Mouse (Mus musculus): ENCODE data around the gene Sec14l2. TPM values are rescaled to one million over a fixed set of nuclear protein-coding genes. Genes with fewer than 3 reads are reported as not detected.

The Sec14l2 gene
- polyA plus RNA-seq, 1 experiment from 2014 or later: 1.4 TPM

DNA sequence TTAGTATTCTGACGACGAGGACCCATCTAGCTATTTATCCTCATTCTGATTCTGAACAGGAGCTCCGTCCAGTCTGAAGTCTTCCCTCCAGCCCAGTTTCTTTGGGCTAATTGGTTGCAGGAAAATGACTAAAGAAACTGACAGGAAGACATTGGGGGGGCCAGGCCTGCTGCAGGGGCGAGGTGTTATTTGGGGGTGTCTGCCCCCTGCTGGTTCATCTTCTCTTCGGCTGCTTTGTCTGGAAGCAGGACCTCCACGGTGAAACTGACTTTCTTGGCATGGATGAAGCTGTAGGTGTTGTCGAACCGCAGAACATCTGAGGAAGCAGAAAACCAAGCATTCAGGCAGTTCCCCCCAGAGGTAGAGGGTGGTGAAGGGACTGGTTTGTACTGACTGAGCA lies 25.1 kb downstream of the Sec14l2 start:
- no peak overlapping the region for H3K4me2 ChIP-seq (ENCODE audit: low read length)
- H3K27ac ChIP-seq (ENCODE audit: low read depth, low read length): no peak overlapping the region
- WGBS: 60% methylated on average over 8 of the region's 8 CpGs
- DNase-seq (ENCODE audit: low spot score) (no peak), ATAC-seq (no peak)
- no peak overlapping the region; the same call in 1 of the 2 replicates for H3K9ac ChIP-seq (ENCODE audit: low read length)
- no peak overlapping the region for H3K4me3 ChIP-seq (ENCODE audit: low read depth, low read length)
- H3K36me3 ChIP-seq (ENCODE audit: control insufficient read depth, insufficient read depth, low read length): no peaks in the 10 kb centered on the region
- H3K4me1 ChIP-seq (ENCODE audit: control insufficient read depth, insufficient read depth, low read length): peaks cover 17% of the 10 kb centered on the region
- no peaks in the 10 kb centered on the region for H3K27me3 ChIP-seq (replicated peaks; ENCODE audit: control insufficient read depth, insufficient read depth, low read length)
- no peaks in the 10 kb centered on the region for H3K9me3 ChIP-seq (replicated peaks; ENCODE audit: control insufficient read depth, low read length)

DNA sequence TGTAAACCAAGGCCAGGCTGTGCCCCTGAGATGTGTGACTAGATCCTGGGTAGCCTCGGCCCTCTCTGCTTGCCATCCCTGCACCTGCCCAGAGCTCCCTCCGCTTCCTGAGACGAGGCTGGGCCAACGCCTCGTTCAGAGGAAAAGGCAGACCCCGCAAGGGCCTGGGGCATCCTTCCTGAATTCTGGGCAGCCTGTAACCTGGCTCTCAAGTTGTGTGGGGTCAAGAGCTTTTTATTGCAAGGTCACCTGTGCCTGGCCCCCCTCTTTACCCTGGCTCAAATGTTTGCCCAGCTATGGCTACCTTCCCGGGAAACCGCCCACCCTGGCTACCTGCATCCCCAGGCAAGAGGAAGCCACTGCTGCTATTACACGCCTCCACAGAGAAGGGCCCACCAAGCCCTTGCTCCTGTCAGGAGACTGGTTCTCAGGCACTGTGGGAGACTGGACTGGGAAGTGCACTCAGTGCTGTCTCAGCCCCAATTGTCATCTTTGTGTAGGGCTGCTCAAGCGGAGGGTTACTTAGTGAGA lies 26.1 kb downstream of the Sec14l2 start:
- no peaks in the 10 kb centered on the region for H3K36me3 ChIP-seq (ENCODE audit: control insufficient read depth, insufficient read depth, low read length)
- DNase-seq (ENCODE audit: low spot score) (no peak), ATAC-seq (peak; percentile 47)
- peaks cover 17% of the 10 kb centered on the region for H3K4me1 ChIP-seq (ENCODE audit: control insufficient read depth, insufficient read depth, low read length)
- 23% methylated on average over 10 of the region's 10 CpGs for whole genome bisulfite sequencing
- H3K9ac ChIP-seq (ENCODE audit: low read length): peak overlapping the region; percentile 86
- peak overlapping the region; percentile 47 for H3K4me3 ChIP-seq (ENCODE audit: low read depth, low read length)
- peak overlapping the region; percentile 87 for H3K27ac ChIP-seq (ENCODE audit: low read depth, low read length)
- H3K9me3 ChIP-seq (replicated peaks; ENCODE audit: control insufficient read depth, low read length): no peaks in the 10 kb centered on the region
- H3K4me2 ChIP-seq (ENCODE audit: low read length): peak overlapping the region; percentile 83
- no peaks in the 10 kb centered on the region for H3K27me3 ChIP-seq (replicated peaks; ENCODE audit: control insufficient read depth, insufficient read depth, low read length)

DNA sequence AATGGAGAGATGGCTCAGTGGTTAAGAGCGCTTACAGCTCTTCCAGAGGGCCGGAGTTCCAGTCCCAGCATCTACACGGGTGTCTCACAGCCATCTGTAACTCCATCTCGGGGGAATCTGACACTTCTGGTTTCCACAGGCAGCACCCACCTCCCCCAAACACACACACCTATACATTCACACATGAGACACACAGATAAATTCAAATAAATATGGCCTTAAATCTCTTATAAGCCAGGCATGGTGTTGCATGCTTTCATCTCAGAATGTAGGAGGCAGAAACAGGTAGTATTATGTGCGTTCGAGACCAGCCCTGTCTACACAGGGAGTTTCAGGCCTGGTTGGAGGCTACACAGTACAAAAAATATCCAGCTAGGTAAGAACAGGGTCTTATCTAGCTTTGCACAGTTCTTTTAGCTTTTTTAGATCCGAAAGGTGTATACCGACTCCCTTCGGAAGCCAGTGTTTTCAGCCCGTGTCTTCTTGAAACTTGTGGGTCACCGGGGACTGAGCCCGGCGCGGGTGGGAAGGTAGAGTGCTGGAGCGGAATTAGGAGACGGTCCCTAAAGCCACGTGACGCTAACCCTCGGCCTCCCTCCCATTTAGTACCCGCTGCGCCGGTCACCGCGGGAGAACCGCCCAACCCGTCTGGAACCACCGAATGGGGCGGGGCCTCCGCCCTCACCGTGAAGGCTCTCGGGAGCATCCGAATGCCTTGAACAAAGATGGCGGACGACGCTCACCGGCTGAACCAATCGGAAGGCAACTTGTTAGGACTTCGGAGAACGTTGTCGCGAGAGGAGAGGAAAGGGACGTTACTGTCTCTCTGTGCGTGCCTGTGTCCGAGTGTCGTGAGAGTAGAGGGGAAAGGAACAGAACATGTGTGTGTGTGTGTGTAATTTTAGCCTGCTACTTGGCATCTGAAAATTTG lies 26.9 kb downstream of the Sec14l2 start:
- Histone ChIP-seq H3K27me3 (replicated peaks; ENCODE audit: control insufficient read depth, insufficient read depth, low read length) (no peaks in the 10 kb centered on the region), H3K4me1 (ENCODE audit: control insufficient read depth, insufficient read depth, low read length) (peaks cover 17% of the 10 kb centered on the region), H3K9ac (ENCODE audit: low read length) (peak overlapping the region; percentile 86), H3K36me3 (ENCODE audit: control insufficient read depth, insufficient read depth, low read length) (0 out of 2 replicates have a peak, but pooled peaks cover 3% of the 10 kb centered on the region), H3K9me3 (replicated peaks; ENCODE audit: control insufficient read depth, low read length) (no peaks in the 10 kb centered on the region), H3K4me2 (ENCODE audit: low read length) (peak overlapping the region; percentile 83), H3K4me3 (ENCODE audit: low read depth, low read length) (peak overlapping the region; percentile 47), H3K27ac (ENCODE audit: low read depth, low read length) (peak overlapping the region; percentile 87)
- DNase-seq (ENCODE audit: low spot score): peak; percentile 99
- WGBS: 3% methylated on average over 45 of the region's 45 CpGs
- peak; percentile 95 for ATAC-seq

- ATAC-seq (no peak), DNase-seq (ENCODE audit: low spot score) (peak; percentile 76)
- Histone ChIP-seq H3K27me3 (replicated peaks; ENCODE audit: control insufficient read depth, insufficient read depth, low read length) (no peaks in the 10 kb centered on the region), H3K4me2 (ENCODE audit: low read length) (peak within 1 kb of the TSS; percentile 83), H3K4me1 (ENCODE audit: control insufficient read depth, insufficient read depth, low read length) (peaks cover 17% of the 10 kb centered on the region), H3K36me3 (ENCODE audit: control insufficient read depth, insufficient read depth, low read length) (0 out of 2 replicates have a peak, but pooled peaks cover 3% of the 10 kb centered on the region), H3K9me3 (replicated peaks; ENCODE audit: control insufficient read depth, low read length) (no peaks in the 10 kb centered on the region), H3K27ac (ENCODE audit: low read depth, low read length) (peak within 1 kb of the TSS; percentile 70), H3K9ac (ENCODE audit: low read length) (peak within 1 kb of the TSS; percentile 62), H3K4me3 (ENCODE audit: low read depth, low read length) (peak within 1 kb of the TSS; percentile 47)
- WGBS: 6% methylated on average over 34 of the region's 34 CpGs
These were observed 27.8 kb downstream of the Sec14l2 start, which contains the start of gene Mtfp1 for GRCm38 (mm10) chr11:4095171-4096053. Gene Mtfp1, minus strand, starts transcription at chr11:4095445.

DNA sequence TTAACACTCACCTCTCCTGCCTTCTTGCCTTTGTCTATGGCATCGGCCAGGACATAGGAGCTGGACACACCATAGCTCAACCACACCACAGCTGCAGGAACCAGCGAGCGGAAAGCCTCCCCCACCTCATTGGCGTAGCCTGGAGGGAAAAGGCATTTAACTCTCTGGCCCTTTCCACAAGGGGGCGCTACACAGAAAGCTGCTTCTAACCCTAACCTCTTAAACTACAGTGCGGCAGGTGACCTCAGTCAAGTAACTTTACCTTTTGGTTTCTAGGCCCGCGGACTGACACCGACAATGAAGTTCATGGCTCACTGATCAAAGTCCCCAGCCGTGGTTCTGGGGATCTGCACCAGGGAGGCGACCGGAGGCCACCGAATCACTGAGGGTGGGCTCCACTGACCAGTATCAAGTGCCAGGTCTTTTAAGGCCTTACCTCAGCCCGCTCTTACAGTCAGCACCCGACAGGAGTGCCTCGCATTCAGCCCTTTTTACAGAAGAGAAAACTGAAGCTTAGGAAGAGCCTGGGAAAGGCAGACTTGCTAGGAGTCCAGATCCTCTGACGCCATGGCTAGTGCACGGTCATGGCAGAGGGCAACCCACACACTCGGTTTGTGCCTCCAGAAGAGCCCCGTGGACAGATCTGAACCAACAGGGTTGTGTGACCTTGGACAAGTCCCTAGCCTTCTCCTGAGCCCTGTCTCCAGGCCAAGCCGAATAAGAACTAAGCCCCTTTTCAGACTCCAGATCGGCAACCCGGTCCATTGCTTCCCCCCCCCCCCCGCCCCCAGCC lies 28.6 kb downstream of the Sec14l2 start:
- H3K9ac ChIP-seq (ENCODE audit: low read length): peak overlapping the region; percentile 62
- H3K4me1 ChIP-seq (ENCODE audit: control insufficient read depth, insufficient read depth, low read length): peaks cover 17% of the 10 kb centered on the region
- ATAC-seq: no peak
- no peaks in the 10 kb centered on the region for H3K9me3 ChIP-seq (replicated peaks; ENCODE audit: control insufficient read depth, low read length)
- no peaks in the 10 kb centered on the region for H3K27me3 ChIP-seq (replicated peaks; ENCODE audit: control insufficient read depth, insufficient read depth, low read length)
- peak; percentile 47 for DNase-seq (ENCODE audit: low spot score)
- H3K36me3 ChIP-seq (ENCODE audit: control insufficient read depth, insufficient read depth, low read length): 0 out of 2 replicates have a peak, but pooled peaks cover 3% of the 10 kb centered on the region
- peak overlapping the region; percentile 83 for H3K4me2 ChIP-seq (ENCODE audit: low read length)
- H3K4me3 ChIP-seq (ENCODE audit: low read depth, low read length): peak overlapping the region; percentile 47
- peak overlapping the region; percentile 48; the same call in 1 of the 2 replicates for H3K27ac ChIP-seq (ENCODE audit: low read depth, low read length)
- 5% methylated on average over 24 of the region's 24 CpGs for WGBS

- Histone ChIP-seq H3K9me3 (replicated peaks; ENCODE audit: control insufficient read depth, low read length) (no peaks in the 10 kb centered on the region), H3K36me3 (ENCODE audit: control insufficient read depth, insufficient read depth, low read length) (0 out of 2 replicates have a peak, but pooled peaks cover 3% of the 10 kb centered on the region), H3K27ac (ENCODE audit: low read depth, low read length) (no peak overlapping the region), H3K4me2 (ENCODE audit: low read length) (no peak overlapping the region), H3K4me1 (ENCODE audit: control insufficient read depth, insufficient read depth, low read length) (peaks cover 17% of the 10 kb centered on the region), H3K9ac (ENCODE audit: low read length) (no peak overlapping the region), H3K4me3 (ENCODE audit: low read depth, low read length) (no peak overlapping the region), H3K27me3 (replicated peaks; ENCODE audit: control insufficient read depth, insufficient read depth, low read length) (no peaks in the 10 kb centered on the region)
- ATAC-seq (no peak), DNase-seq (ENCODE audit: low spot score) (no peak)
- 87% methylated on average over 18 of the region's 18 CpGs for WGBS
These were observed 29.5 kb downstream of the Sec14l2 start for GRCm38 (mm10) chr11:4093459-4094377.

- WGBS: 52% methylated on average over 2 of the region's 2 CpGs
- H3K27me3 ChIP-seq (replicated peaks; ENCODE audit: control insufficient read depth, insufficient read depth, low read length): no peaks in the 10 kb centered on the region
- no peak overlapping the region for H3K9ac ChIP-seq (ENCODE audit: low read length)
- ATAC-seq (no peak), DNase-seq (ENCODE audit: low spot score) (no peak)
- H3K4me3 ChIP-seq (ENCODE audit: low read depth, low read length): no peak overlapping the region
- H3K36me3 ChIP-seq (ENCODE audit: control insufficient read depth, insufficient read depth, low read length): 0 out of 2 replicates have a peak, but pooled peaks cover 3% of the 10 kb centered on the region
- H3K4me2 ChIP-seq (ENCODE audit: low read length): no peak overlapping the region
- H3K4me1 ChIP-seq (ENCODE audit: control insufficient read depth, insufficient read depth, low read length): no peaks in the 10 kb centered on the region
- no peak overlapping the region for H3K27ac ChIP-seq (ENCODE audit: low read depth, low read length)
- H3K9me3 ChIP-seq (replicated peaks; ENCODE audit: control insufficient read depth, low read length): no peaks in the 10 kb centered on the region
These were observed 35.9 kb downstream of the Sec14l2 start for GRCm38 (mm10) chr11:4087267-4087666.
